Mouse (Mus musculus): ENCODE data around the gene Spint5. TPM values are rescaled to one million over a fixed set of nuclear protein-coding genes. Genes with fewer than 3 reads are reported as not detected.
"Not testable (repeated sequence)": the region's sequence is repeated elsewhere in the genome, so short reads cannot be mapped to it uniquely, and the experiment has no call there.

Spint5 gene
- polyA plus RNA-seq, 1 experiment from 2014 or later: not detected

DNA sequence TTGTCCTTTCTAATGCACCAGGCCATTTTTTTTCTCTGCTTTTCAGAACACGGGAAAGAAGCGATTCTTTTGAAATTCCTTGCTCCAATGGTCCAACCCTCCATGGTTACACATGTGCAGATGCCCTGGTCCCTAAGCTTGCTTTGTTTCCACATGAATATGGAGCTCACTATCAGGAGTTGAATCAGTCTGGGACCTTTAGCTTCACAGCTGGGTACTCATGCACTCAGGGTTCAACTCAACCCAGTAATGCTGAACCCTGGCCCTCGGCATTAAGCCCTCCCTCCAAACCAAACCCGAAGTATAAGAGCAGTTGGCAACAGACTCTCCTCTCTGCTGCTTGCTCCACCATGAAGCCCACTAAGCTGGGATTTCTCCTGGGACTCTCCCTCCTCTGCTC is 16.9 kb upstream of the Spint5 start, which contains the start of gene Spint4:
TSS of gene Spint4 (plus strand) at position 301 of the 400 bp plus-strand sequence.
- Histone ChIP-seq H3K9me3 (ENCODE audit: control insufficient read depth, low read length) (no peaks in the 10 kb centered on the region), H3K27me3 (replicated peaks; ENCODE audit: control insufficient read depth, insufficient read depth, low read length) (no peaks in the 10 kb centered on the region), H3K9ac (ENCODE audit: low read depth, low read length) (no peak within 1 kb of the TSS), H3K4me2 (ENCODE audit: low read depth, low read length) (no peak within 1 kb of the TSS), H3K4me3 (ENCODE audit: low read length) (no peak within 1 kb of the TSS), H3K27ac (ENCODE audit: low read length) (no peak within 1 kb of the TSS), H3K36me3 (ENCODE audit: control insufficient read depth, insufficient read depth, low read length) (no peaks in the 10 kb centered on the region), H3K4me1 (ENCODE audit: control insufficient read depth, insufficient read depth, low read length) (peaks cover 3% of the 10 kb centered on the region; the same call in 1 of the 2 replicates)
- 82% methylated on average over 4 of the region's 4 CpGs for WGBS
- no peak for ATAC-seq

DNA sequence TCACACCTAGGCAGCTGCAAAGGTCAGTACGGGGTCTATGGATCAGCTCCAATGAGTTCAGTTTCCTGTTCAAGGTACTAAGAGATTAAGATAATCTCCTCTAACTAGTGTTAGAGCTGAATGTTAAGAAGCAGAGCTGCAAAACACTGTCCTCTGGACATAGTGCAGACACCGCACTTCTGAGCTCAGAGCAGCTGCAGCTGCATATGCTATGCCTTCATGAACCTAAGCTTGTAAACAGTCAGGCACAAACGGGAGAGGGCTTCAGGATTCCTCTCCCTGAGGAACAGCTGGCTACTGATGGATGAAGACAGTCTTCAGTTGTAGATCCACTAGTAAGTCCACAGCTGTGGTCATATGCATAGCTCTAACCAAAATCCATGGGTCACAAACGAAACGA is 14.1 kb upstream of the Spint5 start:
- 49% methylated on average over 5 of the region's 5 CpGs for WGBS
- no peak overlapping the region for H3K4me2 ChIP-seq (ENCODE audit: low read depth, low read length)
- H3K27me3 ChIP-seq (replicated peaks; ENCODE audit: control insufficient read depth, insufficient read depth, low read length): no peaks in the 10 kb centered on the region
- peaks cover 3% of the 10 kb centered on the region; the same call in 1 of the 2 replicates for H3K4me1 ChIP-seq (ENCODE audit: control insufficient read depth, insufficient read depth, low read length)
- H3K36me3 ChIP-seq (ENCODE audit: control insufficient read depth, insufficient read depth, low read length): no peaks in the 10 kb centered on the region
- H3K27ac ChIP-seq (ENCODE audit: low read length): no peak overlapping the region
- ATAC-seq: peak; percentile 59
- no peak overlapping the region for H3K9ac ChIP-seq (ENCODE audit: low read depth, low read length)
- no peak overlapping the region for H3K4me3 ChIP-seq (ENCODE audit: low read length)
- no peaks in the 10 kb centered on the region for H3K9me3 ChIP-seq (ENCODE audit: control insufficient read depth, low read length)

DNA sequence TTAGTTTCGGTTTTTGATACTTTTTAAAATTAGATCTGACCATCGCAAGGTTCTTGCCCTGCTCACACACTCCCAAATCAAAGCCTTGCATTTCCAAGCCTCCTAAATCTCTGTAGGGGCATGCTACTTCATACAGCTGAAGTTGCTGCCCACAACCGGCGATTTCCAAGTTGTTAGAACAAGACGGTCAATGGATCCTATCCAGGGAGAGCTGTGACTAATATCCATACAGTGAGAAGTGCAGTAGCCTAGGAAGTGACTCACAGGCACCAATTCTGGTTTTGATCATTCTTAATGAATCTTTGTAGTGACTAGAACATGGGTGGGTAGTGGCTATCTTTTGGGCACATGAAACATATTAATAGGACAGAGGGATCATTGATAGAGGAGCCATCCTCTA is 13.3 kb upstream of the Spint5 start:
- WGBS: 86% methylated on average over 5 of the region's 5 CpGs
- H3K4me1 ChIP-seq (ENCODE audit: control insufficient read depth, insufficient read depth, low read length): peaks cover 3% of the 10 kb centered on the region; the same call in 1 of the 2 replicates
- no peak overlapping the region for H3K9ac ChIP-seq (ENCODE audit: low read depth, low read length)
- no peak overlapping the region for H3K4me2 ChIP-seq (ENCODE audit: low read depth, low read length)
- H3K27ac ChIP-seq (ENCODE audit: low read length): no peak overlapping the region
- no peak overlapping the region for H3K4me3 ChIP-seq (ENCODE audit: low read length)
- no peaks in the 10 kb centered on the region for H3K27me3 ChIP-seq (replicated peaks; ENCODE audit: control insufficient read depth, insufficient read depth, low read length)
- H3K36me3 ChIP-seq (ENCODE audit: control insufficient read depth, insufficient read depth, low read length): no peaks in the 10 kb centered on the region
- no peaks in the 10 kb centered on the region for H3K9me3 ChIP-seq (ENCODE audit: control insufficient read depth, low read length)
- ATAC-seq: no peak

DNA sequence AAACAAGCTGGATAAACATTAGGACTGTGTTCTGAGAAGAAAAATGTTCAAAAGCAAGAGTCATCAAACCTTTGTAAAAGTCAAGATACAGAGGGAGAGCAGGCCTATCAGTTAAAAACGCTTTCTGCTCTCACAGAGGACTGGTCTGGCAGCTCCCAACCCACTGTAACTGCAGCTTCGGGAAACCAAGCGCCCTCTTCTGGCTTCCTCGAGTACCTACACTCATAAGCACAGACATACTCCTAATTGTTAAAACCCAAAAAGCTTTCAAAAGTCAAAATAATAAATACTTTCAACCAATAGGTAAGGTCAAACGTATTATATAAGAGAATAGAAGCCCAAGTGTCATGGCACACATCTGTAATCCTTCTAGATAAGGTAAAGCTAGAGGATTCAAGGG is 10.9 kb upstream of the Spint5 start:
- no peak overlapping the region for H3K4me3 ChIP-seq (ENCODE audit: low read length)
- no peak for ATAC-seq
- no peaks in the 10 kb centered on the region for H3K36me3 ChIP-seq (ENCODE audit: control insufficient read depth, insufficient read depth, low read length)
- H3K27ac ChIP-seq (ENCODE audit: low read length): no peak overlapping the region
- H3K4me1 ChIP-seq (ENCODE audit: control insufficient read depth, insufficient read depth, low read length): peaks cover 3% of the 10 kb centered on the region; the same call in 1 of the 2 replicates
- H3K9me3 ChIP-seq (ENCODE audit: control insufficient read depth, low read length): no peaks in the 10 kb centered on the region
- 76% methylated on average over 5 of the region's 5 CpGs for WGBS
- H3K9ac ChIP-seq (ENCODE audit: low read depth, low read length): no peak overlapping the region
- no peak overlapping the region for H3K4me2 ChIP-seq (ENCODE audit: low read depth, low read length)
- no peaks in the 10 kb centered on the region for H3K27me3 ChIP-seq (replicated peaks; ENCODE audit: control insufficient read depth, insufficient read depth, low read length)

DNA sequence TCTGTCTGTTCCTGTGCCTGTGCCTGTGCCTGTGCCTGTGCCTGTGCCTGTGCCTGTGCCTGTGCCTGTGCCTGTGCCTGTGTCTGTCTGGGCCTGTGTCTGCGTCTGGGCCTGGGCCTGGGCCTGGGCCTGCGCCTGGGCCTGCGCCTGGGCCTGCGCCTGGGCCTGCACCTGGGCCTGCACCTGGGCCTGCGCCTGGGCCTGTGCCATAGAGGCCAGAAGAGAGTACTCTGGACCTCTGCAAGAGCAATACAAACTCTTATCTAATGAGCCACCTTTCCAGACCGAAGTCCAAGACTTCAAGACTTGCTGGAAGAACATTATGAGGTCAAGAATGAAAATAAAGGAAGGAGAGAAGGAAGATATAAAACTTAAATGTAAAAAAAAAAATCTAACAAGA is 9.8 kb upstream of the Spint5 start:
- Histone ChIP-seq H3K9ac (ENCODE audit: low read depth, low read length) (peak overlapping the region; percentile 48; the same call in 1 of the 2 replicates), H3K27me3 (replicated peaks; ENCODE audit: control insufficient read depth, insufficient read depth, low read length) (no peaks in the 10 kb centered on the region), H3K4me2 (ENCODE audit: low read depth, low read length) (no peak overlapping the region), H3K4me3 (ENCODE audit: low read length) (no peak overlapping the region), H3K9me3 (ENCODE audit: control insufficient read depth, low read length) (no peaks in the 10 kb centered on the region), H3K4me1 (ENCODE audit: control insufficient read depth, insufficient read depth, low read length) (peaks cover 3% of the 10 kb centered on the region; the same call in 1 of the 2 replicates), H3K36me3 (ENCODE audit: control insufficient read depth, insufficient read depth, low read length) (no peaks in the 10 kb centered on the region), H3K27ac (ENCODE audit: low read length) (peak overlapping the region; percentile 65; the same call in 1 of the 2 replicates)
- WGBS: 74% methylated on average over 6 of the region's 6 CpGs
- peak; percentile 95 for ATAC-seq

DNA sequence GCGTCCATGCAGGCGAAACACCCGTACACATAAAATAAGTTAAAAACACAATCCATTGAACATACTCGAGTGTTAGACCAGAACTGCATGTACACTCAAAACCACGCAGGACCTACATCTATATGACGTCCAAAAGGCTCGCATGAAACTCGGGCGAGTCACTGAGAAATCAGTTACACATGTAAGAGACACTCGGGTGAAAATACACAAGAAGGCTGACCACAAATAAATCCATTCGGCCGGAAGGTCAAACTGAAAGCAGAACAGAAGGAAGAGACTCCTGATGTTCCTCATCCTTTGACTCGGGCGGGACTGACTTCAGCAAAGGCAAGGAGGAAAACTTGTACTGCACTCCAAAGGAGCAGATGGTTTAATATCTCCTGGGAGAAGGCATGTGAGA is 9.1 kb upstream of the Spint5 start:
- H3K27me3 ChIP-seq (replicated peaks; ENCODE audit: control insufficient read depth, insufficient read depth, low read length): no peaks in the 10 kb centered on the region
- no peak overlapping the region for H3K4me3 ChIP-seq (ENCODE audit: low read length)
- H3K4me1 ChIP-seq (ENCODE audit: control insufficient read depth, insufficient read depth, low read length): no peaks in the 10 kb centered on the region
- no peaks in the 10 kb centered on the region for H3K36me3 ChIP-seq (ENCODE audit: control insufficient read depth, insufficient read depth, low read length)
- no peaks in the 10 kb centered on the region for H3K9me3 ChIP-seq (ENCODE audit: control insufficient read depth, low read length)
- ATAC-seq: no peak
- H3K9ac ChIP-seq (ENCODE audit: low read depth, low read length): no peak overlapping the region
- 87% methylated on average over 14 of the region's 14 CpGs for WGBS
- 0 out of 2 replicates have a peak overlapping the region, but pooled peaks have one; percentile 19 for H3K27ac ChIP-seq (ENCODE audit: low read length)
- H3K4me2 ChIP-seq (ENCODE audit: low read depth, low read length): no peak overlapping the region

DNA sequence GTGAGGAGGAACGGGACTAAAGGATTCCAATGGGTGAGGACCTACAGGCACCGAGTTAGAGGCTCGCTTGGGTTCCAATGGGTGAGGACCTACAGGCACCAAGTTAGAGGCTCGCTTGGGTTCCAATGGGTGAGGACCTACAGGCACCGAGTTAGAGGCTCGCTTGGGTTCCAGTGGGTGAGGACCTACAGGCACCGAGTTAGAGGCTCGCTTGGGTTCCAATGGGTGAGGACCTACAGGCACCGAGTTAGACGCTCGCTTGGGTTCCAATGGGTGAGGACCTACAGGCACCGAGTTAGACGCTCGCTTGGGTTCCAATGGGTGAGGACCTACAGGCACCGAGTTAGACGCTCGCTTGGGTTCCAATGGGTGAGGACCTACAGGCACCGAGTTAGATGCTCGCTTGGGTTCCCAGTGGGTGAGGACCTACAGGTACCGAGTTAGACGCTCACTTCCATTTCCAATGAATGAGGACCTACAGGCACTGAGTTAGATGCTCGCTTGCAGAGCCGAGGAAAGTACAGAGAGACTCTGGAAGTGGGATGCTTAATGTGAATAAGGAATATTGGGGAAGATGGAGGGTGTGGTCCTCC is 1.2 kb downstream of the Spint5 start:
- not testable (repeated sequence) for H3K9ac ChIP-seq (ENCODE audit: low read depth, low read length); ATAC-seq; H3K4me2 ChIP-seq (ENCODE audit: low read depth, low read length); H3K9me3 ChIP-seq (ENCODE audit: control insufficient read depth, low read length); H3K27me3 ChIP-seq (replicated peaks; ENCODE audit: control insufficient read depth, insufficient read depth, low read length); H3K27ac ChIP-seq (ENCODE audit: low read length); H3K4me1 ChIP-seq (ENCODE audit: control insufficient read depth, insufficient read depth, low read length); H3K4me3 ChIP-seq (ENCODE audit: low read length); H3K36me3 ChIP-seq (ENCODE audit: control insufficient read depth, insufficient read depth, low read length)
- 91% methylated on average over 20 of the region's 23 CpGs for whole genome bisulfite sequencing

DNA sequence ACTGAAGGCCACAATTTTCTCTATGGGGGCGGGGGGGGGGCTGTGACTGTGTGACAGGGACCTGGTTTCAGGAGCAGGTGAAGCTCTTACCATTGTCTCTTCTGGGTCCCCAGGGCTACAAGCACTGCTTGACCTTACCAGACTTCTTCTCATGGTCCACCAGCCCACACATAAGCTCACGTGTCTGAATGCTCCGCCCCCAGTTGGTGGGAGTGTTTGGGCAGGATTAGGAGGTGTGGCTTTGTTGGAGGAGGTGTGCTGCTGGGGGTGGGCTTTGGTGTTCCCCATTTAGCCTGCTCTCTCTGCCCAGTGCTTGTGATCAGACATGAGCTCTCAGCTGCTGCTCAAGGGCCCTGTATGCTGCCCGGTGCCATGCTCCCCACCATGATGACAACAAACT is 8.2 kb downstream of the Spint5 start:
- no peaks in the 10 kb centered on the region for H3K27me3 ChIP-seq (replicated peaks; ENCODE audit: control insufficient read depth, insufficient read depth, low read length)
- no peaks in the 10 kb centered on the region for H3K36me3 ChIP-seq (ENCODE audit: control insufficient read depth, insufficient read depth, low read length)

DNA sequence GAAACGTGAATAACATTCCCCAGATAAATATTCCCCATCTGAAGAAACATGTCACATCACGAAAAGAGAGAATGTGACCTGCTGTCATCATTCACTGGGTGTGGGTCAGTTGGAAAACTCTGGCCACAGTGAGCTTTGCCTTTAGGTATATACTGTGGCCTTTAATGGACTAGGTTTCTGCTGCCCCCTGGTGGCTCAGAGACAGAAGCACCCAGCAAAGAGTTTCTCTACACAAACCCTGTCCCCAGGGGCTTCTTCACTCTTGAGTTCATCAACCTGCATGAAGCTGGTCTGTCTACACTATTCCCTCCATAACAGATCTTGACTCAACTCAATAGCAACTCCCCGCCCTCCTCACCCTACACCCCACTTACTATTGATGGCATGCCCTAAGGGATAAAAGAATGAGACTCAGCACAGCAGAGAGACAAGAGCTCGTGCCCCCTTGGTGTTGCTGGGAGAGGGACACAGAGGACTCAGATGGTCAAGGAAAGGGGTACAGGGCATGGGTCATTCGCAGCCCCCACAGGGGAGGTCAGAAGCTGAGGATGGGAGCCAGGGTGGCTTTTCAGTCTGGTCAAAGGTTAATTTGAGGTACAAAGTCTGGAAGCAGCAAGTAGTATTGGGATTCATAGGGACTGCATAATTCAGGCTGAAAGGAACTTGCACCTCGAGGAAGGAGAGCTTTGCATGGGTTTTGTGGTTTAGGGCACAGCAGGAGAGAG is 11.0 kb downstream of the Spint5 start:
- no peaks in the 10 kb centered on the region for H3K27me3 ChIP-seq (replicated peaks; ENCODE audit: control insufficient read depth, insufficient read depth, low read length)
- H3K9me3 ChIP-seq (ENCODE audit: control insufficient read depth, low read length): no peaks in the 10 kb centered on the region; the same call in 1 of the 2 replicates
- no peak overlapping the region for H3K27ac ChIP-seq (ENCODE audit: low read length)
- peaks cover 4% of the 10 kb centered on the region; the same call in 1 of the 2 replicates for H3K4me1 ChIP-seq (ENCODE audit: control insufficient read depth, insufficient read depth, low read length)
- no peak overlapping the region for H3K4me3 ChIP-seq (ENCODE audit: low read length)
- ATAC-seq: peak; percentile 85
- H3K36me3 ChIP-seq (ENCODE audit: control insufficient read depth, insufficient read depth, low read length): no peaks in the 10 kb centered on the region
- no peak overlapping the region for H3K4me2 ChIP-seq (ENCODE audit: low read depth, low read length)
- no peak overlapping the region for H3K9ac ChIP-seq (ENCODE audit: low read depth, low read length)
- 25% methylated on average over 6 of the region's 6 CpGs for WGBS

More for the DNA sequence above, 8.2 kb downstream of the Spint5 start:
- Histone ChIP-seq H3K4me2 (ENCODE audit: low read depth, low read length) (no peak overlapping the region), H3K4me1 (ENCODE audit: control insufficient read depth, insufficient read depth, low read length) (peaks cover 4% of the 10 kb centered on the region; the same call in 1 of the 2 replicates), H3K4me3 (ENCODE audit: low read length) (no peak overlapping the region), H3K9me3 (ENCODE audit: control insufficient read depth, low read length) (no peaks in the 10 kb centered on the region; the same call in 1 of the 2 replicates), H3K27ac (ENCODE audit: low read length) (no peak overlapping the region), H3K9ac (ENCODE audit: low read depth, low read length) (no peak overlapping the region)
- WGBS: 63% methylated on average over 4 of the region's 4 CpGs
- no peak for ATAC-seq
